Mouse (Mus musculus) CH12.LX (cell line): ENCODE measurements around the gene Cdk15. TPM values are rescaled to one million over a fixed set of nuclear protein-coding genes. Genes with fewer than 3 reads are reported as not detected.

Experiments used
- DNase-seq: peaks from one replicate; pipeline ENCODE4 v3.0.0-alpha.2; 2013; ENCODE audit errors: extremely low read depth
- H3K27ac ChIP-seq: 2 replicates; pipeline ENCODE4 v1.5.1; 2012; ENCODE audit warnings: low read depth, mild to moderate bottlenecking, control low read depth, moderate library complexity; ENCODE audit not compliant: insufficient read depth
- H3K27me3 ChIP-seq: replicated peaks from 2 replicates; pipeline ENCODE3; 2012; ENCODE audit warnings: inconsistent platforms
- H3K36me3 ChIP-seq, 2 experiments: replicated peaks in 1 of 2; 2 replicates each; pipeline versions ENCODE3 to v1.6.1; 2012; ENCODE audit warnings: inconsistent platforms in 1 of 2, low read length in 1 of 2, mild to moderate bottlenecking in 1 of 2, mixed read lengths in 1 of 2, moderate library complexity in 1 of 2; ENCODE audit not compliant: control insufficient read depth in 1 of 2, insufficient read depth in 1 of 2
- H3K4me1 ChIP-seq, 2 experiments: 2 replicates each; pipeline ENCODE4 v1.6.1; 2012; ENCODE audit warnings: inconsistent platforms in 1 of 2, moderate library complexity in 1 of 2; ENCODE audit not compliant: insufficient read depth in 2 of 2, control insufficient read depth in 1 of 2
- H3K4me2 ChIP-seq: 2 replicates; pipeline ENCODE4 v1.6.1; 2012; ENCODE audit warnings: low read depth, mild to moderate bottlenecking, control low read depth; ENCODE audit not compliant: poor library complexity, insufficient read depth, severe bottlenecking
- H3K4me3 ChIP-seq, 3 experiments: fragments of 150-350 bp in 1 of 3; sonication (generic) in 1 of 3; replicated peaks in 1 of 3; 2 replicates each; pipeline versions ENCODE3 to v1.5.1; 2011 to 2012; ENCODE audit warnings: low read depth in 2 of 3, low read length in 2 of 3, mild to moderate bottlenecking in 2 of 3, moderate library complexity in 2 of 3, control low read depth in 1 of 3, improper control_type of control experiment in 1 of 3, inconsistent platforms in 1 of 3, mixed read lengths in 1 of 3; ENCODE audit not compliant: poor library complexity in 1 of 3
- H3K79me2 ChIP-seq: replicated peaks from 2 replicates; pipeline ENCODE4 v1.6.1; 2012; ENCODE audit warnings: mild to moderate bottlenecking, moderate library complexity; ENCODE audit not compliant: control insufficient read depth, poor library complexity, insufficient read depth, severe bottlenecking; ENCODE audit errors: extremely low read depth
- H3K9ac ChIP-seq: 2 replicates; pipeline ENCODE4 v1.6.1; 2012; ENCODE audit warnings: low read depth, mild to moderate bottlenecking, control low read depth, moderate library complexity; ENCODE audit not compliant: insufficient read depth
- H3K9me3 ChIP-seq: replicated peaks from 2 replicates; pipeline ENCODE3; 2012; ENCODE audit warnings: low read length, inconsistent platforms, mixed read lengths
- BHLHE40 ChIP-seq: IDR thresholded peaks from 2 replicates; pipeline ENCODE4 v1.6.1; 2011; ENCODE audit warnings: mild to moderate bottlenecking, low read depth, low read length, improper control_type of control experiment
- CTCF ChIP-seq, 2 experiments: IDR thresholded peaks in 1 of 2; conservative IDR thresholded peaks in 1 of 2; 2 replicates each; pipeline ENCODE4 v1.5.1; 2011 to 2012; ENCODE audit warnings: low read depth in 2 of 2, low read length in 2 of 2, improper control_type of control experiment in 1 of 2, inconsistent platforms in 1 of 2, mild to moderate bottlenecking in 1 of 2, moderate library complexity in 1 of 2
- E2F4 ChIP-seq: IDR thresholded peaks from 2 replicates; pipeline ENCODE4 v1.6.1; 2011; ENCODE audit warnings: low read depth, low read length, improper control_type of control experiment; ENCODE audit not compliant: insufficient replicate concordance
- ELF1 ChIP-seq: IDR thresholded peaks from 2 replicates; pipeline ENCODE4 v1.6.1; 2014; ENCODE audit warnings: low read depth, mild to moderate bottlenecking, inconsistent platforms, low read length, improper control_type of control experiment
- HCFC1 ChIP-seq: IDR thresholded peaks from 2 replicates; pipeline ENCODE4 v1.6.1; 2012; ENCODE audit warnings: low read depth, mild to moderate bottlenecking, inconsistent platforms, low read length, improper control_type of control experiment
- JUND ChIP-seq: conservative IDR thresholded peaks from 2 replicates; pipeline ENCODE4 v1.6.1; 2011; ENCODE audit warnings: low read depth, low read length, improper control_type of control experiment
- MAFK ChIP-seq: IDR thresholded peaks from 2 replicates; pipeline ENCODE4 v1.6.1; 2011; ENCODE audit warnings: low read length, improper control_type of control experiment; ENCODE audit not compliant: insufficient replicate concordance
- MAX ChIP-seq: IDR thresholded peaks from 2 replicates; pipeline ENCODE4 v1.6.1; 2011; ENCODE audit warnings: low read length, improper control_type of control experiment
- MAZ ChIP-seq: IDR thresholded peaks from 2 replicates; pipeline ENCODE4 v1.6.1; 2012; ENCODE audit warnings: low read depth, mild to moderate bottlenecking, inconsistent platforms, low read length, improper control_type of control experiment, moderate library complexity
- MXI1 ChIP-seq: IDR thresholded peaks from 2 replicates; pipeline ENCODE4 v1.6.1; 2011; ENCODE audit warnings: mild to moderate bottlenecking, low read depth, low read length, improper control_type of control experiment
- NRF1 ChIP-seq: IDR thresholded peaks from 2 replicates; pipeline ENCODE4 v1.6.1; 2014; ENCODE audit warnings: low read depth, mild to moderate bottlenecking, inconsistent platforms, low read length, improper control_type of control experiment, moderate library complexity
- POLR2AphosphoS2 ChIP-seq: IDR thresholded peaks from 2 replicates; pipeline ENCODE4 v1.6.1; 2011; ENCODE audit warnings: low read depth, low read length, improper control_type of control experiment
- RAD21 ChIP-seq: IDR thresholded peaks from 2 replicates; pipeline ENCODE4 v1.6.1; 2011; ENCODE audit warnings: low read depth, mild to moderate bottlenecking, low read length, improper control_type of control experiment, moderate library complexity
- TBP ChIP-seq: conservative IDR thresholded peaks from 2 replicates; pipeline ENCODE4 v1.6.1; 2011; ENCODE audit warnings: low read depth, low read length, improper control_type of control experiment
- TCF12 ChIP-seq: IDR thresholded peaks from 2 replicates; pipeline ENCODE4 v1.6.1; 2014; ENCODE audit warnings: low read depth, mild to moderate bottlenecking, inconsistent platforms, low read length, improper control_type of control experiment
- UBTF ChIP-seq: IDR thresholded peaks from 2 replicates; pipeline ENCODE4 v1.6.1; 2012; ENCODE audit warnings: low read depth, mild to moderate bottlenecking, inconsistent platforms, low read length, improper control_type of control experiment, moderate library complexity
- USF1 ChIP-seq: IDR thresholded peaks from 2 replicates; pipeline ENCODE4 v1.6.1; 2014; ENCODE audit warnings: low read depth, mild to moderate bottlenecking, inconsistent platforms, low read length, improper control_type of control experiment
- USF2 ChIP-seq: conservative IDR thresholded peaks from 2 replicates; pipeline ENCODE4 v1.6.1; 2011; ENCODE audit warnings: low read depth, low read length, improper control_type of control experiment
- ZC3H11A ChIP-seq: IDR thresholded peaks from 2 replicates; pipeline ENCODE4 v1.6.1; 2012; ENCODE audit warnings: low read depth, mild to moderate bottlenecking, inconsistent platforms, low read length, improper control_type of control experiment
- ZKSCAN1 ChIP-seq: IDR thresholded peaks from 2 replicates; pipeline ENCODE4 v1.6.1; 2012; ENCODE audit warnings: low read depth, inconsistent platforms, low read length, improper control_type of control experiment, borderline replicate concordance
- ZMIZ1 ChIP-seq: IDR thresholded peaks from 2 replicates; pipeline ENCODE4 v1.6.1; 2012; ENCODE audit warnings: low read depth, mild to moderate bottlenecking, inconsistent platforms, low read length, improper control_type of control experiment
- ZNF384 ChIP-seq: IDR thresholded peaks from 2 replicates; pipeline ENCODE4 v1.6.1; 2012; ENCODE audit warnings: low read depth, low read length, improper control_type of control experiment, inconsistent platforms
- dilution Hi-C: fragments of 300-500 bp; cut with MboI; formaldehyde crosslinking; loops from 2 replicates; pipeline ENCODE4 v1.14.3; 2020; ENCODE audit warnings: low sequenced_read_pairs; ENCODE audit not compliant: extremely low pct_unique_long_range_greater_than_20kb, extremely low pct_ligation_motif_present
- in situ Hi-C: fragments of 300-500 bp; cut with MboI; formaldehyde crosslinking; loops from 3 replicates; pipeline ENCODE4 v1.14.3; 2019; ENCODE audit warnings: low sequenced_read_pairs, low pct_ligation_motif_present, low pct_unique_long_range_greater_than_20kb, mixed read lengths
- polyA plus RNA-seq: library from polyadenylated mRNA; unstranded; fragments of >175 nt; gene quantifications from 2 replicates; pipeline ENCODE4 v1.2.1, GENCODE M21; 2012; ENCODE audit warnings: low read depth; ENCODE audit not compliant: insufficient read length
- total RNA-seq, 2 experiments: library from RNA; depleted of rRNA; stranded (reverse); fragments of 300-350 nt in 1 of 2; fragments of >200 nt in 1 of 2; gene quantifications; 2 replicates each; pipeline ENCODE4 v1.2.3; 2012 to 2014

Cdk15 gene
- total and polyA plus RNA-seq, 3 experiments = 0.13 TPM; not detected in 2

DNA sequence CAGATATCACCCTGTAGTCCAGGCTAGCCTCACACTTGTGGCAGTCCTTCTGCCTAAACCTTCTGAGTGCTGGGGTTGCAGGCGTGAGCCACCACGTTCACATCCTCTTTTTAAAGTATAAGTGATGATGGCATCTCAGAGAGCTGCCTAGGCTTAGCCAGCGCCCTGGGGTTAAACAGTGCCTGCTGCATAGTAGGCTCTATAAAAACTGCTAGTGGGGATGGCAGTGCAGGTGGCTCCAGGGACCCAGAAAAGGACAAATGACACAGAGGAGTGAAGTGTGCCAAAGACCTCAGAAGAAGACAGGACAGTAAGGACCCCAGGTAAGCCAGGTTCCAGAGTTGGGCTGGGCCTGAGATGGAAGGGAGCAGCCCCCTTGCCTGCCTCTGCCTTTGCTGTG lies 104.1 kb downstream of the Cdk15 start:
- dilution Hi-C loops = no loop called here
- H3K4me1 ChIP-seq = no peaks in the 10 kb centered on the region; a peak in 1 of 4 replicates
- in situ Hi-C loops = no loop called here
- no peaks in the 10 kb centered on the region for H3K79me2 ChIP-seq
- H3K4me3 ChIP-seq = no peak overlapping the region
- no peaks in the 10 kb centered on the region for H3K9me3 ChIP-seq
- no peak overlapping the region for H3K4me2 ChIP-seq
- DNase-seq = no peak
- TF ChIP-seq CTCF (conservative IDR thresholded peaks at IDR 0.05 in 1 of 2, IDR thresholded peaks at IDR 0.05 in 1 of 2; ENCODE audit: low read depth in 2 of 2, low read length in 2 of 2) (no peak), MAZ (no peak)
- H3K36me3 ChIP-seq = no peaks in the 10 kb centered on the region
- no peak overlapping the region for H3K9ac ChIP-seq
- no peaks in the 10 kb centered on the region for H3K27me3 ChIP-seq
- H3K27ac ChIP-seq = no peak overlapping the region

DNA sequence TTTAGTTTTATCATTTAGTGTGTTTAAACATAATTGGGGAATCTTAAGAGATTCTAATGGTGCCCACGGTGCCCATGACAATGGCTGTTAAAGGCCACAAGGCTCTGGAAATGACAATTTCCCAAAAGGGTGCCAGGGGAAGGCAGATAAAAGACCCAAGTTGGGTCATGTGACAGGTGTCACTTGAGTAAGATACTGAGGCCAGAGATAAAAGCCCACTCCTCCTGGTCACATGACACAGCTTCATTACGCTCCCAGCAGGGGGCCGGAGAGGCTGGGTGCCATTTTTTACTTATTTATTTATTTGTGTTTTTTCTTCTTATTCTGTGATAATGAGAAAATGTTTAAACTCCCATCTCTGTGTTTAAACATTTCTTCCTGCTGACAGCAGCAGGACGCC lies 104.8 kb downstream of the Cdk15 start:
- TF ChIP-seq MXI1 (no peak), ZC3H11A (no peak), ZMIZ1 (no peak), ELF1 (no peak), TCF12 (no peak), RAD21 (no peak), HCFC1 (no peak), USF2 (no peak)
- Histone ChIP-seq H3K4me3 (no peak overlapping the region), H3K9me3 (no peaks in the 10 kb centered on the region), H3K4me1 (no peaks in the 10 kb centered on the region; a peak in 1 of 4 replicates), H3K36me3 (no peaks in the 10 kb centered on the region), H3K4me2 (no peak overlapping the region), H3K27me3 (no peaks in the 10 kb centered on the region), H3K9ac (no peak overlapping the region), H3K79me2 (no peaks in the 10 kb centered on the region), H3K27ac (no peak overlapping the region)
- in situ Hi-C loops = no loop called here
- dilution Hi-C loops = no loop called here
- DNase-seq = no peak

DNA sequence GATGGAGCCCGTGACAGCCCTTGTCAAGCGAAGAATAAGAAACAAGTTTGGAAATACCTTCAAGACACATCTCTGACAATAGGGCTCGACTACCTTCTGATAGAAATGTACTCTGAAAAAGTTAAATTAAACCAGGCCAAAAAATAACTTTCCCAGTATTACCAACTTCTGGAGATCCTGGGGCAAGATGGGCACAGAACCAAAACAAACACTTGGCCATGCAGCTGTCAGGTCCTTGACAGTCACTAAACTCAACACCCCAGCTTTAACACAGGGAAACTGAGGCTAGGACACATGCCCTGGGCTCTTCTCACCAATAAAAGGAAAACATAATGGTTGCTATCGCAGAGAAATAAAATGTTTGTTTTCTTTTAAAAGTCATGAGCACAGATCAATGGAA lies 105.3 kb downstream of the Cdk15 start:
- no peaks in the 10 kb centered on the region for H3K36me3 ChIP-seq
- TF ChIP-seq USF2 = no peak
- TF ChIP-seq ZMIZ1 = no peak
- TF ChIP-seq TBP = no peak
- TF ChIP-seq MAFK = no peak
- TF ChIP-seq TCF12 = no peak
- TF ChIP-seq HCFC1 = no peak
- no peak for TF ChIP-seq ZNF384
- no peak for TF ChIP-seq ZKSCAN1
- TF ChIP-seq NRF1 = no peak
- no peak for TF ChIP-seq BHLHE40
- TF ChIP-seq JUND = no peak
- no peak for TF ChIP-seq ZC3H11A
- TF ChIP-seq POLR2AphosphoS2 = no peak
- TF ChIP-seq MAX = no peak
- TF ChIP-seq E2F4 = no peak
- no peak for TF ChIP-seq USF1
- TF ChIP-seq UBTF = no peak
- no peaks in the 10 kb centered on the region for H3K79me2 ChIP-seq
- H3K9me3 ChIP-seq = no peaks in the 10 kb centered on the region
- no peaks in the 10 kb centered on the region; a peak in 1 of 4 replicates for H3K4me1 ChIP-seq
- dilution Hi-C loops (no loop called here), in situ Hi-C loops (no loop called here)
- no peaks in the 10 kb centered on the region for H3K27me3 ChIP-seq
- no peak overlapping the region for H3K4me2 ChIP-seq
- no peak overlapping the region for H3K9ac ChIP-seq
- H3K27ac ChIP-seq = no peak overlapping the region
- no peak overlapping the region for H3K4me3 ChIP-seq
- no peak for DNase-seq
